Mouse (Mus musculus) hindbrain, embryonic 16.5 days (tissue): ENCODE measurements around the gene Rab1b. TPM values are rescaled to one million over a fixed set of nuclear protein-coding genes. Genes with fewer than 3 reads are reported as not detected.
A peak's percentile ranks its signal among the peaks of the same experiment; 100 is the strongest.

Experiments used
- ATAC-seq: fragments of 200-750 bp; cut with Nextera tagmentation; 2 replicates; pipeline ENCODE4 v1.8.0; 2017; ENCODE audit warnings: moderate TSS enrichment, moderate library complexity
- H3K27ac ChIP-seq: fragments of 300-500 bp; sonication (generic); 2 replicates; pipeline ENCODE4 v1.5.1; 2014; ENCODE audit warnings: low read depth, mild to moderate bottlenecking, control low read depth, low read length, moderate library complexity
- H3K27me3 ChIP-seq: fragments of 300-500 bp; sonication (generic); replicated peaks from 2 replicates; pipeline ENCODE4 v1.6.1; 2014; ENCODE audit warnings: low read length; ENCODE audit not compliant: control insufficient read depth, insufficient read depth
- H3K36me3 ChIP-seq: fragments of 300-500 bp; sonication (generic); 2 replicates; pipeline ENCODE4 v1.6.1; 2014; ENCODE audit warnings: mild to moderate bottlenecking, low read length, moderate library complexity, mixed read lengths; ENCODE audit not compliant: control insufficient read depth, insufficient read depth
- H3K4me1 ChIP-seq: fragments of 300-500 bp; sonication (generic); 2 replicates; pipeline ENCODE4 v1.6.1; 2014; ENCODE audit warnings: low read depth, low read length; ENCODE audit not compliant: control insufficient read depth, insufficient read depth
- H3K4me2 ChIP-seq: fragments of 300-500 bp; sonication (generic); 2 replicates; pipeline ENCODE4 v1.6.1; 2014; ENCODE audit warnings: mild to moderate bottlenecking, low read length, control low read depth, moderate library complexity
- H3K4me3 ChIP-seq: fragments of 300-500 bp; sonication (generic); 2 replicates; pipeline ENCODE4 v1.5.1; 2014; ENCODE audit warnings: mild to moderate bottlenecking, low read length, control low read depth, moderate library complexity
- H3K9ac ChIP-seq: fragments of 300-500 bp; sonication (generic); 2 replicates; pipeline ENCODE4 v1.6.1; 2014; ENCODE audit warnings: low read depth, mild to moderate bottlenecking, control low read depth, low read length, moderate library complexity
- H3K9me3 ChIP-seq: fragments of 300-500 bp; sonication (generic); 2 replicates; pipeline ENCODE4 v1.6.1; 2014; ENCODE audit warnings: mild to moderate bottlenecking, low read length, moderate library complexity; ENCODE audit not compliant: control insufficient read depth
- WGBS: fragments of 180-500 bp; shearing (Covaris S2); extraction: QIAGEN DNeasy Blood & Tissue Kit; methylation state at CpG from one replicate; pipeline ENCODE4 v1.1.7; 2014; 5-methylcytosine and 5-hydroxymethylcytosine counted together
- polyA plus RNA-seq: library from polyadenylated mRNA; unstranded; fragments of >200 nt; fragmentation: Nextera tagmentation; extraction: Ambion mirVana; gene quantifications from 2 replicates; pipeline ENCODE4 v1.2.1, GENCODE M21; 2015

Gene Rab1b
- polyA plus RNA-seq, 1 experiment from 2014 or later = 231 TPM

DNA sequence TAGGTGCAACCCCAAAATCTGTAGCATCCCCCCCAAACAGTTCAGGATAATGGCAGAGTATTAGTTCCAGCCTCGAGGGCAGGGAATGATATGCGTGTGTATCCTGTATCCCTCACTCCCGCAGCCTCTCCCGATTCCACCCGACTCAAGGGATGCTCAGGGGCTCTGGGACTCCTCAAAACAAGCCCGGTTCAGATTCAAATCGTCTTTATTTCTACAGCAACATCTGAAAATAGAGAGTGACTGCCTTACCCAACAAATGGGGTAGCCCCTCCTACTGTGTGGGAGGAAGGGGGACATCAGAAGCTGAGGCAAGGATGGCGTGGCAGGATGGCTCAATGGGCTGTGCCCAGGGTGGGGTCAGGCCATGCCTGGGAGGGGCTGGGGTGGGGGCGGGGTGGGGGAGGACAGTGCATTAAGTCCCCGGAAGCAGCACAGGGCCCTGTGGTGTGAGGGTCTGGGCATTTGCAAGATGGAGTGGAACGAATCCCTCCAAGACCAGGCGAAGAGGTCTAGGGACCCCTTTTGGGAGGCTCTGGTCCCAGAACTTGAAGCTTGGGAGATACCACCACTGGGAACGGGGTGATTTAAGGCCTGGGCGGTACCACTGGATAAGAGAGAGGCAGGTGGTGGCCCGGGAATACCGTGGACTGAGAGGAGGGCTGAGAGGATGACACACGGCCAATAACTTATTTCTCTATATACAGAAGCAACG, 841 bp upstream of the Rab1b start:
- WGBS = 74% methylated on average over 18 of the region's 18 CpGs
- no peak overlapping the region for H3K27ac ChIP-seq
- no peak overlapping the region for H3K4me3 ChIP-seq
- peaks cover 8% of the 10 kb centered on the region for H3K4me1 ChIP-seq
- H3K9me3 ChIP-seq = no peaks in the 10 kb centered on the region
- H3K9ac ChIP-seq = no peak overlapping the region
- peaks cover 62% of the 10 kb centered on the region for H3K36me3 ChIP-seq
- no peak overlapping the region for H3K4me2 ChIP-seq
- H3K27me3 ChIP-seq = no peaks in the 10 kb centered on the region
- 0 out of 2 replicates have a peak, but pooled peaks have one; percentile 5 for ATAC-seq

DNA sequence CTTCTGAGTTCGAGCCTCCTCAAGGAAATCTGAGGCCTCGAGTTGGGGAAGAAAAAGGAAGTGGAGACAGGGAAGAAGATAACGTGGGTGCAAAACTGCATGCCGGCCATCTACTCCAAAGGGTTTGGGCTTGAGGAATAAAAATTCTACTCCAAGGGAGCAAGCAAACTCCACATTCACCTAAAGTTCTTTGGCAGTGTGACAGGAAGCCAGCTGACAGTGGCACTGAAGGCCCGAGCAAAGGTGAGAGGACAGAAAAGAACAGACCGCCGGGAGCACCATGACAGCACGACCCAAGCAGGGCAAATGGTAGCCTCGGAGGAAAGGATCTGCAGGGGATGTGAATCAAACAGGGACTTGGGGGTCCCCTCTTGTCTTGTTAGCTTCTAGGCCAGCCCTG, 798 bp downstream of the Rab1b start:
- ATAC-seq = no peak
- H3K27me3 ChIP-seq = no peaks in the 10 kb centered on the region
- peak overlapping the region; percentile 96 for H3K9ac ChIP-seq
- peak overlapping the region; percentile 95 for H3K4me2 ChIP-seq
- peaks cover 50% of the 10 kb centered on the region for H3K36me3 ChIP-seq
- H3K4me3 ChIP-seq = peak overlapping the region; percentile 74
- peaks cover 8% of the 10 kb centered on the region for H3K4me1 ChIP-seq
- no peaks in the 10 kb centered on the region for H3K9me3 ChIP-seq
- peak overlapping the region; percentile 98 for H3K27ac ChIP-seq
- WGBS = 19% methylated on average over 9 of the region's 9 CpGs

DNA sequence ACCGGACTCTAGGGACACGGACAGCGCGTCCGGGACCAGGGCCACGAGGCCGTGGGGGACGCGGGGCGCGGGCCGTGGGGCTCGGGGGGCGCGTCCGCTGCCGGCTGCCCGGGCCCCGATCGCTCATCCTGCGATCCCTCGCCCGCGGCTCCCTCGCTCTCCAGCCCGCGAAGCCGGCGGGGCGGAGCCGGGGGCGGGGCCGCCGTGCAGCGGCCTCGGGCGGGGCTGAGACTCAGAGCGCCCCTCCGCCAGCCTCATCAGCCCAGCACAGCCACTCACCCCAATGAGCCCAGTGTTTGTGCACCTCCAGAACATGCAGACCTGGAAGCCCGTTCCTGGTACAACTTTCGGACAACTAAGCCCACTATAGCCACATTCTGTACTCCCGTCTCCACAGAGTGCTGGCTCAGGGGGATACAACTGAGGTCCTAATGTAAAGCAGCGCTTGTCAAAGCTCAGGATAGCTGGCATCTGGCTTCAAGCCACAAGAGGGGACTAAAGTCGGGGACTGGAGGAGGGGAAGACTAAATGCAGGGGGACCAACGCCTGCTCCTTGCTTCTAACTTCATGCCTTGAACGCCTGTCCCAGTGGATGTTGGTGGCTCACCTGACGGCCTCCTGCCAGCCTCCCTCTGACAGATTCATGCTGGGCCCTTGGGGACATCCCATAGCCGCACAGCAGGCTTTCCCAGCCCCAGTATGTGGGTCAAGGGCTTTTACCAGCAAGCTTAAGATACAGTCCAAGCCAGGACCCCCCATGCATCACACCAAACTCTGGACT, 8.3 kb downstream of the Rab1b start, which contains the start of gene Cnih2:
Cnih2 (minus strand) TSS at position 159 of the 781 bp plus-strand sequence.
- WGBS = 2% methylated on average over 17 of the region's 48 CpGs
- H3K4me1 ChIP-seq = peaks cover 47% of the 10 kb centered on the region
- peak; percentile 70 for ATAC-seq
- peak within 1 kb of the TSS; percentile 73 for H3K4me3 ChIP-seq
- peak within 1 kb of the TSS; percentile 92 for H3K27ac ChIP-seq
- no peaks in the 10 kb centered on the region for H3K27me3 ChIP-seq
- H3K9ac ChIP-seq = peak within 1 kb of the TSS; percentile 92
- peak within 1 kb of the TSS; percentile 78 for H3K4me2 ChIP-seq
- no peaks in the 10 kb centered on the region for H3K9me3 ChIP-seq
- peaks cover 16% of the 10 kb centered on the region for H3K36me3 ChIP-seq

DNA sequence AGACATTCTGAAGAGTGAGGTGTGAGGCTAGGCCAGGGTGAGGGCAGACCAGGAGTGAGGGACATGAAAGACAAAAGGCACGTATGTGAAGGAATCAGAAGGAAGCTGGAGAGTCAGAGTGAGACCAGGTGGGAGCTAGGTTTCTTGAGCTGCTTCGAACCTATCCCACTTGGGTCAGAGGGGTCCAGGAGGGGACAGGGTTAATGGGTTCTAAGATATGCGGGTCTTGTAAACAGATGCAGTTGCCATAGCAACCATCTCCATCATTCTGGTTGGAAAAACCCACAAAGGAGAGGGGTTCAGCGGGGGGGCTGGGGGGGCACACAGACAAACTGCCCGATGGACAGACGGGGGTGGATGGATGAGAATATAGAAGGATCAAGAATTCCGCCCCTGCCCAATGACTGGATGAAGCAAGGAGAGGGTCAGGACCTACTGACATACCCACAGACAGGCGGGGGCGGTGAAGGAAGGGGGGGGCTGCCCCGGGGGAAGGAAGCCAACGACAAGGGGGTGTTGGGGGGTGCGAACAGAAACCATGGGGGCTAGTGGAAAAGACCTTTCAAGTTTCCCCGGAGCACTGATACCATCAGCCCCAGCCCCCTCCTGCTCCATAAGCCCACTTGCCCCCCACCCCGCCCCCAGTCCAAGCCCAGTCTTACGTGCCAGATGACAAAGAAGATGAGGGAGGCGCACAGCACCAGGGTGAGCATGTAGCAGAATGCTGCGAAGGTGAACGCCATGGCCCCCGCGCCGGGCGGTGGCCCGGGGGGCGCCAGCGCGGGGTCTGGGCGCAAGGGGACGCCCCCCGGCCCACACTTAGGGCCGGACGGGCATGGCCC, 9.1 kb downstream of the Rab1b start:
- peak; percentile 22 for ATAC-seq
- 4% methylated on average over 30 of the region's 31 CpGs for WGBS
- Histone ChIP-seq H3K4me3 (peak overlapping the region; percentile 73), H3K27me3 (no peaks in the 10 kb centered on the region), H3K4me2 (peak overlapping the region; percentile 78), H3K4me1 (peaks cover 49% of the 10 kb centered on the region), H3K9me3 (no peaks in the 10 kb centered on the region), H3K27ac (peak overlapping the region; percentile 92), H3K36me3 (peaks cover 17% of the 10 kb centered on the region), H3K9ac (peak overlapping the region; percentile 92)

- H3K9me3 ChIP-seq = no peaks in the 10 kb centered on the region
- peak overlapping the region; percentile 9; the same call in 1 of the 2 replicates for H3K27ac ChIP-seq
- no peaks in the 10 kb centered on the region for H3K27me3 ChIP-seq
- peak overlapping the region; percentile 92; the same call in 1 of the 2 replicates for H3K9ac ChIP-seq
- H3K36me3 ChIP-seq = peaks cover 26% of the 10 kb centered on the region
- WGBS = 7% methylated on average over 8 of the region's 9 CpGs
- peak overlapping the region; percentile 73 for H3K4me3 ChIP-seq
- H3K4me1 ChIP-seq = peaks cover 49% of the 10 kb centered on the region
- H3K4me2 ChIP-seq = peak overlapping the region; percentile 78
- ATAC-seq = no peak
Measured at GRCm38 (mm10) chr19:5095887-5096474, 10.9 kb downstream of the Rab1b start.

- Histone ChIP-seq H3K4me3 (peak overlapping the region; percentile 33), H3K4me2 (peak overlapping the region; percentile 78), H3K9ac (peak overlapping the region; percentile 59), H3K36me3 (peaks cover 24% of the 10 kb centered on the region), H3K27me3 (no peaks in the 10 kb centered on the region), H3K27ac (peak overlapping the region; percentile 80), H3K4me1 (peaks cover 49% of the 10 kb centered on the region), H3K9me3 (no peaks in the 10 kb centered on the region)
- ATAC-seq = no peak
- 21% methylated on average over 11 of the region's 11 CpGs for whole genome bisulfite sequencing
Measured at GRCm38 (mm10) chr19:5094746-5095417, 12.0 kb downstream of the Rab1b start.

DNA sequence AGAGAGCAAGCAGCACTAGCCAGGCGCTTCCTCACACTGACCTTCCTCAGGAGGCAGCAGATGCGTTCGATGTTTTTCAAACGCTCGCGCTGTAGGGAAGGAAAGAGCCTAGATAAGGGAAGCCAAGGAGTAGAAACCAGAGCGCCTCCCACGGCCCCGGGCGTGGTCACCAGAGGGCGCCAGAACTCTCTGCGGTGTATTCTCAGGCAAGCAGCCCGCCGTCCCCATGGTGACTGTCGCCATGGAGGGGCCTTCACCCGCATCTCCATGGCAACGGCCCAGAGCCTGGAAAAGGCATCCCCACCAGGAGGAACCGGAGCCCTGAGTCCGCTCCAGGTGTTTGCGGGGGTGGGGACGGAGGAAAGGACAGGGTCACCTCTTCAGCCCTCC, 12.6 kb downstream of the Rab1b start:
- Histone ChIP-seq H3K9me3 (no peaks in the 10 kb centered on the region), H3K27ac (peak overlapping the region; percentile 80), H3K9ac (peak overlapping the region; percentile 59), H3K4me3 (peak overlapping the region; percentile 33), H3K36me3 (peaks cover 27% of the 10 kb centered on the region), H3K27me3 (no peaks in the 10 kb centered on the region), H3K4me1 (peaks cover 48% of the 10 kb centered on the region), H3K4me2 (peak overlapping the region; percentile 78)
- ATAC-seq = peak; percentile 65
- under 1% methylated on average over 21 of the region's 21 CpGs for WGBS
